Mouse (Mus musculus): ENCODE results near the gene Ctrl. TPM values are rescaled to one million over a fixed set of nuclear protein-coding genes. Genes with fewer than 3 reads are reported as not detected.

The Ctrl gene
- total RNA-seq, 2 experiments from 2014 or later, result 0.55 to 2.0 TPM

- ATAC-seq (ENCODE audit: poor library complexity, severe bottlenecking), result peak; percentile 11; the same call in 1 of the 2 replicates
Measured at GRCm38 (mm10) chr8:105938306-105938669, 4.6 kb upstream of the Ctrl start, which contains the start of gene Psmb10. TSS of gene Psmb10 (minus strand) at chr8:105938444.

GRCm38 (mm10) chr8:105937496-105938305 lies 4.0 kb upstream of the Ctrl start:
- peak; percentile 59 for ATAC-seq (ENCODE audit: poor library complexity, severe bottlenecking)

DNA sequence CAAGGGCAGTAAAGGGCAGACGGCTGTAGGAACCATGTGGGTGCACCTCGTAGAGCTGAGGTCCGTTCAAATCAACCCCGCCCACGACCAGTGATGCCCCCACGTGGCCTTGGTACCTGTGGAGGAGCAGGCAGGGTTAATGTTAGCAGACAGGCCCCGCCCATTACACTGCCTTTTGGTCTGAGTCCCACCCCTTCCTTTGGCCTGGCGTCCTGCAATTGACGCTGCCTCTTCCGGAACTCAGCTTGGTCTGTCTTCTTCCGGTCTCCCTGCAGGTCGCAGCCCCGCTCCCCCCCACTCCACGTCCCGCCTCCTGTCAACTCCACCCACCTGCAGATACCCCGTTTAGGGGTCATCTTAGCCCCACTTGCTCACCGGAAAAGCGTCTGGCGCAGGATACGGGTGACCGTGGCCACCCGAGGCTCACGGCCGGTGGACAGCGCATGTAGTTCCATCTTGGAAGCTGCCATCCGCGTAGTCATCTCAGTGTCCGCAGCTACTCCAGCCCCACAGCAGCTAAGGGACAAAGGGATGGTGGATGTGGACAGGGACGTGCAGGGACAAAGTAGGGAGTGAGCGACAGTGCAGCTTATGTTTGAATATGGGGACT lies 3.3 kb upstream of the Ctrl start:
- ATAC-seq (ENCODE audit: poor library complexity, severe bottlenecking), result peak; percentile 90

GRCm38 (mm10) chr8:105935863-105936603 lies 2.4 kb upstream of the Ctrl start:
- ATAC-seq (ENCODE audit: poor library complexity, severe bottlenecking), result no peak

DNA sequence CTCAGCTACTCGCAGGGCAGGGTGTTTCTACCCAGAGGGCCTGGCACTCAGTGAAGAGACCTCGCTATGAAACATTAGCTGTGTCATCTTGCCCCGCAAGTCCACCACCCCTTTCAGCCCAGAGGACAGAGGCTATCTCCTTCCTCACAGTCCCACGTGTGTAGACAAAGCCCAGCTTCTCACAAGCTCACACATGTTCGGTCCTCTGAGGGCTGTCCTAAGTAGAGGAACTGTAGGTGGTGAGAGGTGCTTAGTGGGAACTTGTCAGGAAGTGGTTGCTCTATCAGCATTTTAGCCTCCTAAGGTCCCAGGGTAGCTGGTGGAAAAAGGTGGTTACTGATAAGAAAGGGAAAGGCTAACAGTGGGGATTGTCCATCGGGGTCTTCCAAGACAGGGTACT lies 1.4 kb upstream of the Ctrl start:
- ATAC-seq (ENCODE audit: poor library complexity, severe bottlenecking), result no peak

DNA sequence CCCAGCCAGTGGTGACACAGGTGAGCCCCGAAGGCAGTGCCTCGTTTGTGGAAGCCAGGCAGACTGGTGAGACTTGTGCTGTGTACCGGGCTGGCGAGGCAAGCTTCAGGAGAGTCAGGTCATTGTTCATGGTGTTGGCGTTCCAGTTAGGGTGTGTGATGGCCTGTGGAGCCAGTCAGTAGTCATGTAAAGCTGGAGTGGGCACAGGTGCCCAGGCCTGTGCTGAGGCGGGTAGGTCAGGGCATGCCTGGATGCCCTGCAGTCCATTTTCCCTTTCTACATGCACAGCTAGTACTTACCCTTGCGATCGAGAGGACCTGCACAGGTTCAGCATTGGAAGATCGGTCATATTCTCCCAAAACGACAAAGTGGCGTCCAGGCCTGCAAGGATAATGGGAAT lies 1.1 kb downstream of the Ctrl start:
- ATAC-seq (ENCODE audit: poor library complexity, severe bottlenecking), result no peak

DNA sequence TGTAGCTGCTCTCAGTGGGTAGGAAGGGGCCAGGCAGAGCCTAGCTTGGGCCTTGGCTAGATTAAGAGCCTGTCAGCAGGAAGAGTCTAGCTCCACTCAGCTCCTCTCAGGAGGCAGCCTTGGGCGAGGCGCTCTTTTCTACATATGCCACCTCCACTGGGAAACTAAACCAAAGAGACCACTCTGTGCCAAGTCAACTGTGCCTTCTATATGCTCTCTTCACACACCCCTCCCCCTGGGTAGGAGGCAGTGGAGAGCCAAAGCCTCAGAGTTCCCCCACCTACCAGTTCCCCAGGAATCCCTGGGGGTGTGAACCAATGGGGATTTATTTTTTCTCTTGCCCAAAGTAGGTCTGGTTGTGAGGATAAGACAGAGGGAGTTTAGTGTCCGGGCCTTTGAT lies 2.4 kb downstream of the Ctrl start:
- no peak for ATAC-seq (ENCODE audit: poor library complexity, severe bottlenecking)

- ATAC-seq (ENCODE audit: poor library complexity, severe bottlenecking), result peak; percentile 94
Measured at GRCm38 (mm10) chr8:105930602-105931001, 3.1 kb downstream of the Ctrl start.

DNA sequence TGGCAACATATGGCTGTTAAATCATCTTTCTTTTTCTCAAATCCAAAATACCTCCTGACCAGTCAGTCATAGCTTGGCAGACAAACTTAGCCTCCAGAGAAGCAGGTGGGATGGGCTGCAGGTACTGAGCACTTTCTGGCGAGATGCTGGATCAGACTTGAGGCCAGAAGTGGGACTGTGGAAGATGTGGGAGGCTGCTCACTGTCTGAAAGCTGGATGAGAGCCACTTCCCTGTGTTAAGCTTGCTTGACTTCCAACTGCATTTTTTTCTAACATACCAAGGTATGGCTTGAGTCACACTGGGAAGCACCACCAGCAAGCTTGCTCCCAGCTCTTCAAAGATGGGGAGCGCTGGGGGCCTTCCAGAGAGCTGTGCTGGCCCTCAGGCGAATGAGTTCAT lies 8.5 kb downstream of the Ctrl start:
- no peak for ATAC-seq (ENCODE audit: poor library complexity, severe bottlenecking)

DNA sequence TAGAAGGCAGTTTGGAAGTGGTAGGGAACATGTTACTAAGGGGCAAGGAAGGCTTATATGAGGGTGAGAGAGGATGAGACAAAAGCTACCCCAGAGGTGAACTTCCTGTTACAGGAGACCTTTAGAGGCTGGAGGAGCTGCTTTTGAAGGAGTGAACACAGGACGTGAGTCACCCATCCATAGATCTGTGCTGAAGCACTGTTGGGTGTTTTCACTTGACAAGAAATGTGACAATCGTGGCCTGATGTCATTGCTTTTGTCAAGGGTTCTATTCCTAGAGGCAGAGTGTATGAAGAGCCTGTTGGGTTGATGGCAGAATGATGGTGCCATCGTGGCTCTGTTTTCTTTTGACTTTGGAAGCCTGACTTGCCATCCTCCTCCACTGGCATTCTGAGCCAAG lies 14.3 kb downstream of the Ctrl start:
- ATAC-seq (ENCODE audit: poor library complexity, severe bottlenecking), result no peak

DNA sequence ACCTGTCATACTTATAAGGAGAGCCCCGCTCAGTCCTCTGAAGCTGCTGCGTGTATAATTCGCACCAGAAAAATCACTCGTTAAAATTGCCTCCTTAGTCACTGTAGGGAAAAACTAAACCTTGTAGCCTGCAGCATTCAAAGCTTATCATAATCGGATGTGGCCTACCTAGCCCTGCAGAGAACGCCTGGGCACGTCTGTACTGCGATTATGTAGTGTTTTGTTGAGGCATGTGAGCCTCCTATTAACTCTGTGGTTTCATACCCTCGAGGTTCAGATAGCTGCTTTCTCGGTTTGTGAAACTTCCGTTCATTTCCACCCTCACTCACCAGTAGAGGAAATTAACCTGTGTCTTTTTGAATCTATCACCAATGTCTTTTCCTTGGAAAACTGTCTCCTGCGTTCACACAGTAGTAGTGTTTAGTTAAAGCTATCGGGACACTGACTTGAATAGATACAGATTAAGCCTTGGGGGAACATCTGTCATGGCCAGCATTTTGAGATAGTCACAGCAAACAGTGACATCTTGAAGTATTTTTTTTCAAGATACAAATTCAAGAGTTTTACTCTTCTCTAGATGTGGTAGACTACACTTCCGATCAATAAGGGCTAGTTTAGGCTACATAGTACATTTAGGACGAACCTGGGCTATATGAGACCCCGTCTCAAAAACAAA lies 32.6 kb downstream of the Ctrl start:
- ATAC-seq (ENCODE audit: poor library complexity, severe bottlenecking), result peak; percentile 41

DNA sequence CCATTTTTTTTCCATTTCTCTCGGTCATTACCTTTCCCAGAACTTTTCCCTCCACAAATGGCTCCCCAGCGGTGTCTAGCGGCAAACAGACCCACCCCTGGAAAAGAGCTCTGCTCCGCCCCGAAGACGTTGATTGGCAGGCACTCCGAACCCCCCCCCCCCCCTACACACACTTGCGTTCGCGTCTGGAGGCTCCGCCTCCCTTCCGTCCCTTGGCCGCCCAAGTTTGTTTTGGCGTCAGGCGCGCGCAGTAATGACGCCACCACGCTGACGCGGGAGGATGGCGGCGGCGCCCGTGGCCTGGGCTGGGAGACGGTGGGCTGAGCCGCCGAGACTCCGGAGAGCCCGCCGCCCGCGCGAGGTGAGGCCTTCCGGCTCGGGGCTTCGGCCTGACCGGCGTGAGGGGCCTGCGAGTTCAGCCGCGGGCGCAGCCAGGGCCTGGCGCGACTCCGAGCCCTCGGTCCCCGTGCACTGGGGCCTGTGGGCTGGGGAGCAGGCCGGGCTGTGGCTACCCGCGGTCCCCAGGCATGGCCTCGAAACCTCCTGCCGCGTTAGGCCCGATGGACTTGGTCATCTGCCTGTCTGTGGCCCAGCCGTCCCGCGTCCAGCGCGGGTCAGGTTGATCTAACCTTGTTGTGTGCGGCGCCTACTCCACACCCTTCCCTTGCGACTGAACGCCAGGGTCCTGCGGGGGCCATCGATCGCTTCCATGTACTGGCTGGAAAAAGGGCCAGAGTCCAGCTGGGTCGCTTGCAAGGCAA lies 33.3 kb downstream of the Ctrl start, which contains the start of gene Pskh1:
Gene Pskh1, plus strand, starts transcription at position 262 of the 761 bp plus-strand sequence.
- peak; percentile 98 for ATAC-seq (ENCODE audit: poor library complexity, severe bottlenecking)

GRCm38 (mm10) chr8:105897801-105898480 lies 35.7 kb downstream of the Ctrl start:
- ATAC-seq (ENCODE audit: poor library complexity, severe bottlenecking), result no peak

DNA sequence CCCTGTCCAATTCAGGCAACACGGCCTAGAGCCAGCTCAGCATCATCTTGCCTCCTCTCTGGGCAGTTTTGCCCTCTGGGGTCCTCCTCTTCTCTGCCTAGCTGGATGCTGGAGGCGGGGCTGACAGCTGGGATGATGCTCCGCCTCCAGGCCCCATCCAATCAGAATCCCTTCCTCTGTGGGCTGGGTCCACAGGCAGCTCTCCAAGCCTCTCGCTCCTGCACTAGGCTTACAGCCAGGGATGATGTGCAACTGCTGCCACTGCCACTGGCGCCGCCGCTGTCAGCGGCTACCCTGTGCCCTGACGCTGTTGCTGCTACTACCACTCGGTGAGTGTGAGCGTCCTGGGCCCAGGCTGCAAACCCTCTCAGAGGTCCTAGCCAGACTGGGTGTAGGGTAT lies 40.3 kb downstream of the Ctrl start, which contains the start of gene Nrn1l:
Gene Nrn1l, plus strand, starts transcription at position 229 of the 400 bp plus-strand sequence.
- no peak for ATAC-seq (ENCODE audit: poor library complexity, severe bottlenecking)

GRCm38 (mm10) chr8:105892432-105892831 lies 41.2 kb downstream of the Ctrl start:
- no peak for ATAC-seq (ENCODE audit: poor library complexity, severe bottlenecking)

DNA sequence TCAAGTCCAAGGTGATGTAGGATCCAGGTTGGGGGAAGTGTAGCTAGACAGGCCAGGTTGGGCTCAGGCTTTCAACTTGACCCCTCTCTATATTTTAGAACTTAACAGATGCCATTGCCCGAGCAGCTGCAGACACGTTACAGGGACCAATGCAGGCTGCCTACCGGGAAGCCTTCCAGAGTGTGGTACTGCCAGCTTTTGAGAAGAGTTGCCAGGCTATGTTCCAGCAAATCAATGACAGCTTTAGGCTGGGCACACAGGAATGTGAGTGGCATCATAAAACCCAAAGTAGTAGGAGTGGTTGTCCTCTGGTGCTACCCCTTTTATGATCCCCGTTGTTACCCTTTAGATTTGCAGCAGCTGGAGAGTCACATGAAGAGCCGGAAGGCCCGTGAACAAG lies 42.8 kb downstream of the Ctrl start:
- ATAC-seq (ENCODE audit: poor library complexity, severe bottlenecking), result no peak

- ATAC-seq (ENCODE audit: poor library complexity, severe bottlenecking), result no peak
Measured at GRCm38 (mm10) chr8:105889756-105890465, 43.8 kb downstream of the Ctrl start.

Measured in megakaryocyte, adult 5-6 weeks (primary cell).